Mouse (Mus musculus) lung, postnatal 0 days (tissue): ENCODE measurements around the gene Npnt.

Source experiments
- CTCF ChIP-seq: IDR thresholded peaks from 2 replicates; pipeline ENCODE4 v1.5.1; 2016; ENCODE audit warnings: antibody characterized with exemption, mild to moderate bottlenecking
- EP300 ChIP-seq: IDR thresholded peaks from 2 replicates; pipeline ENCODE4 v1.6.1; 2016; ENCODE audit warnings: antibody characterized with exemption, mild to moderate bottlenecking, control low read depth

- TF ChIP-seq CTCF: no peak
- no peak for TF ChIP-seq EP300
Observed at GRCm38 (mm10) chr3:132894086-132894485, 56.0 kb downstream of the Npnt start.
